In genomic region chr8:10534619-10535286, GRCm38 (mm10) we compare ENCODE assay signal across 12 mouse cellular contexts.
A peak's percentile ranks its signal among the peaks of the same experiment; 100 is the strongest.
DNase-seq lines count a peak whose midpoint lies in the region; ATAC-seq and TF ChIP-seq lines count a peak whose summit lies in the region.
"Had no signal": no experiment of that assay in that cellular context is flagged by ENCODE, and none has a peak within 500 bp of the region (broad histone marks: within the 10 kb centered on the region; RNA-seq: fewer than 3 reads in every experiment).

No protein-coding gene starts in this region.

- H3ac ChIP-seq in C2C12 (ENCODE audit: control insufficient read depth, insufficient read length, low read depth), result peak overlapping the region; percentile 45
- H3ac ChIP-seq in myocyte (ENCODE audit: control insufficient read depth, insufficient read length), result no peak overlapping the region

- no peak for DNase-seq in adrenal gland, adult 2 months
- DNase-seq in kidney, adult 18-20 months, result no peak
- no peak for DNase-seq in testis, postnatal 10 days (ENCODE audit: low spot score)
- DNase-seq: cerebellum, adult 8-10 months had no signal

- no peaks in the 10 kb centered on the region for H3K36me3 ChIP-seq in heart, embryonic 13.5 days
- no peaks in the 10 kb centered on the region for H3K36me3 ChIP-seq in heart, embryonic 11.5 days (ENCODE audit: control insufficient read depth, insufficient read depth, low read length)
- no peaks in the 10 kb centered on the region for H3K36me3 ChIP-seq in C2C12 (ENCODE audit: control insufficient read depth, insufficient read depth)
- no peaks in the 10 kb centered on the region for H3K36me3 ChIP-seq in myocyte (ENCODE audit: control insufficient read depth, insufficient read depth)
- H3K36me3 ChIP-seq: kidney, embryonic 15.5 days had no signal

- H3K4me2 ChIP-seq in heart, embryonic 13.5 days, result no peak overlapping the region
- H3K4me2 ChIP-seq in heart, embryonic 11.5 days, result no peak overlapping the region
- H3K4me2 ChIP-seq in myocyte (ENCODE audit: low read depth), result peak overlapping the region; percentile 33
- H3K4me2 ChIP-seq: kidney, embryonic 15.5 days had no signal

- ATAC-seq in heart, embryonic 13.5 days (ENCODE audit: extremely low read depth, insufficient number of reproducible peaks, low FRiP score, low TSS enrichment), result no peak
- ATAC-seq in heart, embryonic 11.5 days (replicated peaks; ENCODE audit: insufficient number of reproducible peaks, low FRiP score, low TSS enrichment), result no peak
- peak; percentile 90 for ATAC-seq in granulocyte monocyte progenitor cell, adult 5-6 weeks (replicated peaks; ENCODE audit: poor library complexity, severe bottlenecking)
- ATAC-seq: forebrain, embryonic 16.5 days had no signal

- no peaks in the 10 kb centered on the region for H3K4me1 ChIP-seq in heart, embryonic 13.5 days
- no peaks in the 10 kb centered on the region for H3K4me1 ChIP-seq in heart, embryonic 11.5 days (ENCODE audit: control insufficient read depth, insufficient read depth, low read length)
- H3K4me1 ChIP-seq: kidney, embryonic 15.5 days; megakaryocyte, embryonic 14.5 days had no signal

- WGBS in heart, embryonic 13.5 days, result 71% methylated on average over 16 of the region's 16 CpGs
- WGBS in heart, embryonic 11.5 days (ENCODE audit: insufficient replicate concordance), result 79% methylated on average over 16 of the region's 16 CpGs

- no peak for TF ChIP-seq POLR2A in myocyte (IDR thresholded peaks at IDR 0.05; ENCODE audit: insufficient read length, low read depth)

- H3K79me3 ChIP-seq in C2C12 (ENCODE audit: low read depth), result no peaks in the 10 kb centered on the region

- no peaks in the 10 kb centered on the region for H3K27me3 ChIP-seq in heart, embryonic 13.5 days (replicated peaks)
- no peaks in the 10 kb centered on the region for H3K27me3 ChIP-seq in heart, embryonic 11.5 days (ENCODE audit: control insufficient read depth, insufficient read depth, low read length)
- H3K27me3 ChIP-seq in C2C12 (ENCODE audit: control insufficient read depth, insufficient read depth, insufficient read length), result no peaks in the 10 kb centered on the region
- no peaks in the 10 kb centered on the region for H3K27me3 ChIP-seq in myocyte (ENCODE audit: control insufficient read depth, insufficient read depth, insufficient read length)
- H3K27me3 ChIP-seq: kidney, embryonic 15.5 days had no signal

- no peaks in the 10 kb centered on the region for H3K79me2 ChIP-seq in C2C12 (ENCODE audit: control insufficient read depth, insufficient read depth)
- no peaks in the 10 kb centered on the region for H3K79me2 ChIP-seq in myocyte (ENCODE audit: control insufficient read depth, insufficient read depth)

- no peaks in the 10 kb centered on the region for H3K9me3 ChIP-seq in heart, embryonic 13.5 days
- H3K9me3 ChIP-seq in heart, embryonic 11.5 days (replicated peaks; ENCODE audit: control insufficient read depth, low read length), result no peaks in the 10 kb centered on the region
- H3K9me3 ChIP-seq: kidney, embryonic 15.5 days; megakaryocyte, embryonic 14.5 days had no signal

- 0 out of 2 replicates have a peak overlapping the region, but pooled peaks have one; percentile 12 for H3K27ac ChIP-seq in heart, embryonic 13.5 days (replicated peaks)
- no peak overlapping the region for H3K27ac ChIP-seq in heart, embryonic 11.5 days (ENCODE audit: low read depth, low read length)
- H3K27ac ChIP-seq: kidney, embryonic 15.5 days had no signal

- TF ChIP-seq CTCF in C2C12 (IDR thresholded peaks at IDR 0.05; ENCODE audit: control insufficient read depth, insufficient read depth, insufficient read length), result no peak

- no peak overlapping the region for H3K9ac ChIP-seq in heart, embryonic 13.5 days
- H3K9ac ChIP-seq in heart, embryonic 11.5 days (ENCODE audit: low read depth, low read length), result no peak overlapping the region
- H3K9ac ChIP-seq: kidney, embryonic 15.5 days had no signal

- no peak overlapping the region for H3K4me3 ChIP-seq in heart, embryonic 13.5 days
- H3K4me3 ChIP-seq in heart, embryonic 11.5 days (ENCODE audit: low read depth, low read length), result no peak overlapping the region
- no peak overlapping the region for H3K4me3 ChIP-seq in C2C12 (ENCODE audit: insufficient read depth, poor library complexity, severe bottlenecking)
- no peak overlapping the region for H3K4me3 ChIP-seq in myocyte
- H3K4me3 ChIP-seq: kidney, embryonic 15.5 days; megakaryocyte, embryonic 14.5 days had no signal

TF ChIP-seq in C2C12, 6 proteins besides CTCF, POLR2A, EP300 and RAD21:
- peak; percentile 73 for TF ChIP-seq CEBPB (IDR thresholded peaks at IDR 0.05; ENCODE audit: low read depth)
- TF ChIP-seq FOSL1 (IDR thresholded peaks at IDR 0.05; ENCODE audit: insufficient read depth, low read length, poor library complexity, severe bottlenecking), result no peak
- peak; percentile 2 for TF ChIP-seq MYOD1 (IDR thresholded peaks at IDR 0.05; ENCODE audit: control insufficient read depth, insufficient read length, low read depth)
- TF ChIP-seq MAX (IDR thresholded peaks at IDR 0.05), result peak; percentile 57
- TF ChIP-seq MYOG (IDR thresholded peaks at IDR 0.05; ENCODE audit: control insufficient read depth, extremely low read depth, insufficient read length), result no peak

TF ChIP-seq in myocyte, 11 proteins besides CTCF, POLR2A, EP300 and RAD21:
- TF ChIP-seq REST (IDR thresholded peaks at IDR 0.05; ENCODE audit: insufficient read depth, insufficient read length), result no peak
- TF ChIP-seq CEBPB (IDR thresholded peaks at IDR 0.05; ENCODE audit: insufficient read depth, poor library complexity, severe bottlenecking), result 0 out of 2 replicates have a peak, but pooled peaks have one; percentile 11
